Mouse (Mus musculus) brain, embryonic 14.5 days (tissue): ENCODE measurements around the gene Tas2r137.

Source experiments
- CTCF ChIP-seq: fragments of 200-500 bp; IDR thresholded peaks from 2 replicates; pipeline ENCODE4 v1.5.1; 2012; ENCODE audit warnings: inconsistent platforms, mild to moderate bottlenecking, moderate library complexity, borderline replicate concordance; ENCODE audit not compliant: insufficient read depth, insufficient read length; ENCODE audit errors: extremely low read depth
- POLR2A ChIP-seq: fragments of 200-500 bp; IDR thresholded peaks from 2 replicates; pipeline ENCODE4 v1.6.1; 2012; ENCODE audit warnings: mild to moderate bottlenecking, inconsistent platforms, borderline replicate concordance; ENCODE audit not compliant: poor library complexity, insufficient read depth, insufficient read length, severe bottlenecking; ENCODE audit errors: extremely low read depth

DNA sequence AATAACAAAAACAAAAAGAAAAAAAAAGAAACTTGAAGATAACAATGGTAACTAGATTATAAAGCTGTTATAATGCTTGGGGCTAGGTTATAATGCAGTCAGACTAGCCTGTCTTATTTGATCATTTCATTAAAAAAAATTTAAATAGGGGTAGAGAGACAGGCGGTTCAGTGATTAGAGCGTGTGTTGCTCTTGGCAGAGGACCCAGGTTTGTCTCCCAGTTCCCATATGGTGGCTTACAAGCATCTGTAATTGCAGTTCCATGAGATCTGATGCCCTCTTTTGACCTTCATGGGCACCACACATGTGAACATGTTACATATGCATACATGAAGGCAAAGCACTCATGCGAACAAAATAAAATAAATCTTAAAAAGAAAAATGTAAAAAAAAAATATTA is 49.8 kb upstream of the Tas2r137 start:
- no peak for TF ChIP-seq CTCF
- no peak for TF ChIP-seq POLR2A
